Mouse (Mus musculus): ENCODE measurements at regions not wholly inside any gene's neighbourhood (a gene's known extent, or its start where the extent isn't known, plus 50 kb on each side); places are given as distances from the start of the nearest gene placed in this dataset.

- no peak for DNase-seq (ENCODE audit: low spot score)
Measured at GRCm38 (mm10) chr15:61927385-61928120, 1004.7 kb upstream of the A1bg start.

- no peak for DNase-seq (ENCODE audit: low spot score)
Measured at GRCm38 (mm10) chr15:61920041-61920440, 997.2 kb upstream of the A1bg start.

GRCm38 (mm10) chr15:61913546-61914160, 990.8 kb upstream of the A1bg start:
- no peak for DNase-seq (ENCODE audit: low spot score)

GRCm38 (mm10) chr15:61905165-61905845, 982.5 kb upstream of the A1bg start:
- no peak for DNase-seq (ENCODE audit: low spot score)

- no peak for DNase-seq (ENCODE audit: low spot score)
Measured at GRCm38 (mm10) chr15:61899809-61900208, 977.0 kb upstream of the A1bg start.

- no peak for DNase-seq (ENCODE audit: low spot score)
Measured at GRCm38 (mm10) chr15:61897566-61897965, 974.8 kb upstream of the A1bg start.

- no peak for DNase-seq (ENCODE audit: low spot score)
Measured at GRCm38 (mm10) chr15:61890330-61890729, 967.5 kb upstream of the A1bg start.

- no peak for DNase-seq (ENCODE audit: low spot score)
Measured at GRCm38 (mm10) chr15:61888569-61889326, 965.9 kb upstream of the A1bg start.

- DNase-seq (ENCODE audit: low spot score): no peak
Measured at GRCm38 (mm10) chr15:61879408-61879807, 956.6 kb upstream of the A1bg start.

- DNase-seq (ENCODE audit: low spot score): no peak
Measured at GRCm38 (mm10) chr15:61873047-61873446, 950.2 kb upstream of the A1bg start.

- no peak for DNase-seq (ENCODE audit: low spot score)
Measured at GRCm38 (mm10) chr15:61860759-61861158, 937.9 kb upstream of the A1bg start.

- DNase-seq (ENCODE audit: low spot score): no peak
Measured at GRCm38 (mm10) chr15:61855880-61856279, 933.1 kb upstream of the A1bg start.

- no peak for DNase-seq (ENCODE audit: low spot score)
Measured at GRCm38 (mm10) chr15:61812671-61813070, 889.9 kb upstream of the A1bg start.

GRCm38 (mm10) chr15:61805379-61805778, 882.6 kb upstream of the A1bg start:
- no peak for DNase-seq (ENCODE audit: low spot score)

GRCm38 (mm10) chr15:61800155-61800554, 877.3 kb upstream of the A1bg start:
- DNase-seq (ENCODE audit: low spot score): no peak

GRCm38 (mm10) chr15:61797827-61798226, 875.0 kb upstream of the A1bg start:
- no peak for DNase-seq (ENCODE audit: low spot score)

GRCm38 (mm10) chr15:61794506-61794905, 871.7 kb upstream of the A1bg start:
- DNase-seq (ENCODE audit: low spot score): no peak

GRCm38 (mm10) chr15:61789847-61790562, 867.2 kb upstream of the A1bg start:
- no peak for DNase-seq (ENCODE audit: low spot score)

GRCm38 (mm10) chr15:61787046-61787445, 864.2 kb upstream of the A1bg start:
- no peak for DNase-seq (ENCODE audit: low spot score)

- no peak for DNase-seq (ENCODE audit: low spot score)
Measured at GRCm38 (mm10) chr15:61781531-61781930, 858.7 kb upstream of the A1bg start.

- no peak for DNase-seq (ENCODE audit: low spot score)
Measured at GRCm38 (mm10) chr15:61772996-61773395, 850.2 kb upstream of the A1bg start.
